Mouse (Mus musculus) CH12.LX (cell line): ENCODE measurements around the gene Smim26. TPM values are rescaled to one million over a fixed set of nuclear protein-coding genes. Genes with fewer than 3 reads are reported as not detected.

Experiments used
- DNase-seq: peaks from one replicate; pipeline ENCODE4 v3.0.0-alpha.2; 2013; ENCODE audit errors: extremely low read depth
- H3K27ac ChIP-seq: 2 replicates; pipeline ENCODE4 v1.5.1; 2012; ENCODE audit warnings: low read depth, mild to moderate bottlenecking, control low read depth, moderate library complexity; ENCODE audit not compliant: insufficient read depth
- H3K27me3 ChIP-seq: replicated peaks from 2 replicates; pipeline ENCODE3; 2012; ENCODE audit warnings: inconsistent platforms
- H3K36me3 ChIP-seq, 2 experiments: replicated peaks in 1 of 2; 2 replicates each; pipeline versions ENCODE3 to v1.6.1; 2012; ENCODE audit warnings: inconsistent platforms in 1 of 2, low read length in 1 of 2, mild to moderate bottlenecking in 1 of 2, mixed read lengths in 1 of 2, moderate library complexity in 1 of 2; ENCODE audit not compliant: control insufficient read depth in 1 of 2, insufficient read depth in 1 of 2
- H3K4me1 ChIP-seq, 2 experiments: 2 replicates each; pipeline ENCODE4 v1.6.1; 2012; ENCODE audit warnings: inconsistent platforms in 1 of 2, moderate library complexity in 1 of 2; ENCODE audit not compliant: insufficient read depth in 2 of 2, control insufficient read depth in 1 of 2
- H3K4me2 ChIP-seq: 2 replicates; pipeline ENCODE4 v1.6.1; 2012; ENCODE audit warnings: low read depth, mild to moderate bottlenecking, control low read depth; ENCODE audit not compliant: poor library complexity, insufficient read depth, severe bottlenecking
- H3K4me3 ChIP-seq, 3 experiments: fragments of 150-350 bp in 1 of 3; sonication (generic) in 1 of 3; replicated peaks in 1 of 3; 2 replicates each; pipeline versions ENCODE3 to v1.5.1; 2011 to 2012; ENCODE audit warnings: low read depth in 2 of 3, low read length in 2 of 3, mild to moderate bottlenecking in 2 of 3, moderate library complexity in 2 of 3, control low read depth in 1 of 3, improper control_type of control experiment in 1 of 3, inconsistent platforms in 1 of 3, mixed read lengths in 1 of 3; ENCODE audit not compliant: poor library complexity in 1 of 3
- H3K79me2 ChIP-seq: replicated peaks from 2 replicates; pipeline ENCODE4 v1.6.1; 2012; ENCODE audit warnings: mild to moderate bottlenecking, moderate library complexity; ENCODE audit not compliant: control insufficient read depth, poor library complexity, insufficient read depth, severe bottlenecking; ENCODE audit errors: extremely low read depth
- H3K9ac ChIP-seq: 2 replicates; pipeline ENCODE4 v1.6.1; 2012; ENCODE audit warnings: low read depth, mild to moderate bottlenecking, control low read depth, moderate library complexity; ENCODE audit not compliant: insufficient read depth
- H3K9me3 ChIP-seq: replicated peaks from 2 replicates; pipeline ENCODE3; 2012; ENCODE audit warnings: low read length, inconsistent platforms, mixed read lengths
- BHLHE40 ChIP-seq: IDR thresholded peaks from 2 replicates; pipeline ENCODE4 v1.6.1; 2011; ENCODE audit warnings: mild to moderate bottlenecking, low read depth, low read length, improper control_type of control experiment
- CHD2 ChIP-seq: IDR thresholded peaks from 2 replicates; pipeline ENCODE4 v1.6.1; 2011; ENCODE audit warnings: low read length, improper control_type of control experiment
- CTCF ChIP-seq, 2 experiments: IDR thresholded peaks in 1 of 2; conservative IDR thresholded peaks in 1 of 2; 2 replicates each; pipeline ENCODE4 v1.5.1; 2011 to 2012; ENCODE audit warnings: low read depth in 2 of 2, low read length in 2 of 2, improper control_type of control experiment in 1 of 2, inconsistent platforms in 1 of 2, mild to moderate bottlenecking in 1 of 2, moderate library complexity in 1 of 2
- EP300 ChIP-seq: IDR thresholded peaks from 2 replicates; pipeline ENCODE4 v1.6.1; 2011; ENCODE audit warnings: low read length, improper control_type of control experiment
- ETS1 ChIP-seq: conservative IDR thresholded peaks from 2 replicates; pipeline ENCODE4 v1.6.1; 2012; ENCODE audit warnings: low read depth, mild to moderate bottlenecking, inconsistent platforms, low read length, improper control_type of control experiment, moderate library complexity
- GABPA ChIP-seq: IDR thresholded peaks from 2 replicates; pipeline ENCODE4 v1.6.1; 2012; ENCODE audit warnings: low read depth, low read length, improper control_type of control experiment, inconsistent platforms; ENCODE audit not compliant: insufficient replicate concordance
- HCFC1 ChIP-seq: IDR thresholded peaks from 2 replicates; pipeline ENCODE4 v1.6.1; 2012; ENCODE audit warnings: low read depth, mild to moderate bottlenecking, inconsistent platforms, low read length, improper control_type of control experiment
- IRF4 ChIP-seq: IDR thresholded peaks from 2 replicates; pipeline ENCODE4 v1.6.1; 2014; ENCODE audit warnings: low read depth, mild to moderate bottlenecking, inconsistent platforms, low read length, improper control_type of control experiment
- JUND ChIP-seq: conservative IDR thresholded peaks from 2 replicates; pipeline ENCODE4 v1.6.1; 2011; ENCODE audit warnings: low read depth, low read length, improper control_type of control experiment
- MAFK ChIP-seq: IDR thresholded peaks from 2 replicates; pipeline ENCODE4 v1.6.1; 2011; ENCODE audit warnings: low read length, improper control_type of control experiment; ENCODE audit not compliant: insufficient replicate concordance
- MAX ChIP-seq: IDR thresholded peaks from 2 replicates; pipeline ENCODE4 v1.6.1; 2011; ENCODE audit warnings: low read length, improper control_type of control experiment
- MAZ ChIP-seq: IDR thresholded peaks from 2 replicates; pipeline ENCODE4 v1.6.1; 2012; ENCODE audit warnings: low read depth, mild to moderate bottlenecking, inconsistent platforms, low read length, improper control_type of control experiment, moderate library complexity
- MEF2A ChIP-seq: IDR thresholded peaks from 2 replicates; pipeline ENCODE4 v1.6.1; 2014; ENCODE audit warnings: low read depth, mild to moderate bottlenecking, inconsistent platforms, low read length, improper control_type of control experiment, borderline replicate concordance
- MYC ChIP-seq: IDR thresholded peaks from 2 replicates; pipeline ENCODE4 v1.6.1; 2011; ENCODE audit warnings: low read depth, mild to moderate bottlenecking, improper control_type of control experiment, low read length
- NELFE ChIP-seq: IDR thresholded peaks from 2 replicates; pipeline ENCODE4 v1.6.1; 2011; ENCODE audit warnings: low read depth, low read length, improper control_type of control experiment
- NRF1 ChIP-seq: IDR thresholded peaks from 2 replicates; pipeline ENCODE4 v1.6.1; 2014; ENCODE audit warnings: low read depth, mild to moderate bottlenecking, inconsistent platforms, low read length, improper control_type of control experiment, moderate library complexity
- PAX5 ChIP-seq: IDR thresholded peaks from 2 replicates; pipeline ENCODE4 v1.6.1; 2012; ENCODE audit warnings: low read length, inconsistent platforms, mixed read lengths
- POLR2AphosphoS2 ChIP-seq: IDR thresholded peaks from 2 replicates; pipeline ENCODE4 v1.6.1; 2011; ENCODE audit warnings: low read depth, low read length, improper control_type of control experiment
- RCOR1 ChIP-seq: conservative IDR thresholded peaks from 2 replicates; pipeline ENCODE4 v1.6.1; 2012; ENCODE audit warnings: low read depth, mild to moderate bottlenecking, inconsistent platforms, low read length, improper control_type of control experiment
- SIN3A ChIP-seq: IDR thresholded peaks from 2 replicates; pipeline ENCODE4 v1.6.1; 2012; ENCODE audit warnings: low read length, improper control_type of control experiment, inconsistent platforms
- SMC3 ChIP-seq: IDR thresholded peaks from 2 replicates; pipeline ENCODE4 v1.6.1; 2011; ENCODE audit warnings: low read depth, low read length, improper control_type of control experiment
- TBP ChIP-seq: conservative IDR thresholded peaks from 2 replicates; pipeline ENCODE4 v1.6.1; 2011; ENCODE audit warnings: low read depth, low read length, improper control_type of control experiment
- TCF12 ChIP-seq: IDR thresholded peaks from 2 replicates; pipeline ENCODE4 v1.6.1; 2014; ENCODE audit warnings: low read depth, mild to moderate bottlenecking, inconsistent platforms, low read length, improper control_type of control experiment
- UBTF ChIP-seq: IDR thresholded peaks from 2 replicates; pipeline ENCODE4 v1.6.1; 2012; ENCODE audit warnings: low read depth, mild to moderate bottlenecking, inconsistent platforms, low read length, improper control_type of control experiment, moderate library complexity
- USF1 ChIP-seq: IDR thresholded peaks from 2 replicates; pipeline ENCODE4 v1.6.1; 2014; ENCODE audit warnings: low read depth, mild to moderate bottlenecking, inconsistent platforms, low read length, improper control_type of control experiment
- ZKSCAN1 ChIP-seq: IDR thresholded peaks from 2 replicates; pipeline ENCODE4 v1.6.1; 2012; ENCODE audit warnings: low read depth, inconsistent platforms, low read length, improper control_type of control experiment, borderline replicate concordance
- ZMIZ1 ChIP-seq: IDR thresholded peaks from 2 replicates; pipeline ENCODE4 v1.6.1; 2012; ENCODE audit warnings: low read depth, mild to moderate bottlenecking, inconsistent platforms, low read length, improper control_type of control experiment
- dilution Hi-C: fragments of 300-500 bp; cut with MboI; formaldehyde crosslinking; loops from 2 replicates; pipeline ENCODE4 v1.14.3; 2020; ENCODE audit warnings: low sequenced_read_pairs; ENCODE audit not compliant: extremely low pct_unique_long_range_greater_than_20kb, extremely low pct_ligation_motif_present
- in situ Hi-C: fragments of 300-500 bp; cut with MboI; formaldehyde crosslinking; loops from 3 replicates; pipeline ENCODE4 v1.14.3; 2019; ENCODE audit warnings: low sequenced_read_pairs, low pct_ligation_motif_present, low pct_unique_long_range_greater_than_20kb, mixed read lengths
- polyA plus RNA-seq: library from polyadenylated mRNA; unstranded; fragments of >175 nt; gene quantifications from 2 replicates; pipeline ENCODE4 v1.2.1, GENCODE M21; 2012; ENCODE audit warnings: low read depth; ENCODE audit not compliant: insufficient read length
- total RNA-seq, 2 experiments: library from RNA; depleted of rRNA; stranded (reverse); fragments of 300-350 nt in 1 of 2; fragments of >200 nt in 1 of 2; gene quantifications; 2 replicates each; pipeline ENCODE4 v1.2.3; 2012 to 2014

The Smim26 gene
- total and polyA plus RNA-seq, 3 experiments: 34.7 to 59.7 (median 35.0) TPM

DNA sequence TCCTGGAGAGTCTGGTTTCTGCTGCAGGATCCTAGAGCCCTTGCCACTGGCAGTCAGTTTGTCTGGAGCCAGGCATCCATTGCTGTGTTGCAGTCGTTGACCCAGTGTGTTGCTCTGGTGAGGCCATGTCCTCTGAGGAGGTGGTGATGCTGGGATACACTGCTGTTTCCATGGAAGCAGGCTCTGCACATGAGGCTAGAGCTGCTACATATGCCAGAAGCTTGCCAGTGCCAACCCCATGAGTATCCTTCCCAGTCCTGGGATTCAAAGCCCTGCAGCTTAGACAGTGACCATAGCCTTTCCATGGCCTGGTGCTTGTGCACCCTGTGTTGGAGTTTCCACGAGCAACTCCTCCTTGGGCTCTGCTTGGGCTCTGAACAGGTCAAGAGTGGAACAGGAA lies 39.7 kb downstream of the Smim26 start:
- Histone ChIP-seq H3K4me1 (no peaks in the 10 kb centered on the region), H3K9ac (no peak overlapping the region), H3K9me3 (no peaks in the 10 kb centered on the region), H3K27me3 (no peaks in the 10 kb centered on the region), H3K4me3 (no peak overlapping the region), H3K27ac (no peak overlapping the region), H3K79me2 (no peaks in the 10 kb centered on the region), H3K4me2 (no peak overlapping the region), H3K36me3 (peaks cover 3 to 31% of the 10 kb centered on the region in 2 experiments)
- dilution Hi-C loops (no loop called here), in situ Hi-C loops (loop anchor here (25.0 kb wide), 1 partner anchor 229 kb away; no protein-coding TSS in a partner anchor)
- DNase-seq: no peak
- TF ChIP-seq CTCF (conservative IDR thresholded peaks at IDR 0.05 in 1 of 2, IDR thresholded peaks at IDR 0.05 in 1 of 2; ENCODE audit: low read depth in 2 of 2, low read length in 2 of 2) (no peak), PAX5 (no peak), MEF2A (no peak), NELFE (no peak), ZKSCAN1 (no peak), NRF1 (no peak), ZMIZ1 (no peak), JUND (no peak), TCF12 (no peak), MAFK (no peak), BHLHE40 (no peak), ETS1 (no peak), POLR2AphosphoS2 (no peak), TBP (no peak), UBTF (no peak), RCOR1 (no peak), MAX (no peak), MYC (no peak), GABPA (no peak)

DNA sequence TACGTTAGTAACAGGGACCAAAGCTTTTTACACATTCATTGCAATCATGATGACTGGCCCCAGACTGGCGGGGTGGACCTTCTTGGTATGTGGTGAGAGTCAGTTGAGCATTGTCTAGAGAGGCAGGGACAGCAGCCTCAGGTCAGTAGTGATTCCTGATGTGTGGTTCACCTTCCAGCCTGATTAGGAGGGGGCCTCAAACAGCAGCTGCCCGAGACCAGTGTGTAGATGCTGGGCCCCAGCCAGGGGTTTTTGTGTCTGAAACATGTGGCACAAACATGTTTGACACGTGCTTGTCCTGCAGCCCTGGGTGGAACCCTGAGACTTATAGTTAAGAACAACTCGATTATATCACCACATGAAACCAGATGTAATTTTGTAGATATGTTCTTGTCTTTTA lies 40.4 kb downstream of the Smim26 start:
- Histone ChIP-seq H3K4me1 (no peaks in the 10 kb centered on the region), H3K9me3 (no peaks in the 10 kb centered on the region), H3K79me2 (no peaks in the 10 kb centered on the region), H3K27me3 (no peaks in the 10 kb centered on the region), H3K9ac (no peak overlapping the region), H3K4me2 (no peak overlapping the region), H3K36me3 (peaks cover 3 to 35% of the 10 kb centered on the region in 2 experiments), H3K27ac (no peak overlapping the region), H3K4me3 (no peak overlapping the region)
- in situ Hi-C loops: loop anchor here (25.0 kb wide), 1 partner anchor 228 kb away; no protein-coding TSS in a partner anchor
- DNase-seq: no peak
- TF ChIP-seq SIN3A: no peak
- no peak for TF ChIP-seq USF1
- no peak for TF ChIP-seq SMC3
- TF ChIP-seq TCF12: no peak
- TF ChIP-seq PAX5: no peak
- TF ChIP-seq IRF4: no peak
- no peak for TF ChIP-seq MAZ
- no peak for TF ChIP-seq HCFC1
- no peak for TF ChIP-seq GABPA
- no peak for TF ChIP-seq EP300
- TF ChIP-seq CHD2: no peak
- TF ChIP-seq ETS1: no peak
- TF ChIP-seq UBTF: no peak
- no peak for TF ChIP-seq MYC
- dilution Hi-C loops: no loop called here
